Mouse (Mus musculus): Measurements from ENCODE around the gene Ubl4b. TPM values are rescaled to one million over a fixed set of nuclear protein-coding genes. Genes with fewer than 3 reads are reported as not detected.

Ubl4b gene
- polyA plus RNA-seq, 1 experiment from 2014 or later, result not detected

DNA sequence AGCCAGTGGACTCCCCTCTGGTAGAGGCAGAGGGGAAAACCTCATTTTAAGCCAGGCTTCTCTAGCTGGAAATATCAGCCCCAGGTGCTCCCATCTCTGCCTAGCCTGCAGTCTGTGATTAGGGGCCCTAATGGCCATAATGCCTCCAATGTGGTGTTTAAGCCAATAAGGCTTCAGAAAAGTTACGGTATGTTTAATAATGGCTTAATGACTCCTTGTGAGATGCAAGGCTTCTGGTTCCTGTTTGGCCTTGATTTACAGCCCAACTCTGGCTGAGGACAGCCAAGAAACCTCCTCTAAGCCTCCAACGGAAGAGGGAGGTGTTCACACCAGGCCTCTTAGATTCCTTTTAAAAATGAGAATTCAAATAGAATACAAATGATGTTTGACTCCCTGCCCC is 38.8 kb upstream of the Ubl4b start:
- no peak overlapping the region for H3K27ac ChIP-seq (ENCODE audit: low read depth, low read length)
- no peak for ATAC-seq (ENCODE audit: insufficient read depth, low FRiP score, low TSS enrichment)
- no peaks in the 10 kb centered on the region for H3K36me3 ChIP-seq (ENCODE audit: control insufficient read depth, insufficient read depth, low read length)
- no peak overlapping the region for H3K9ac ChIP-seq (ENCODE audit: low read length)
- no peak overlapping the region for H3K4me3 ChIP-seq (ENCODE audit: low read depth, low read length)
- DNase-seq (ENCODE audit: low spot score), result no peak
- no peaks in the 10 kb centered on the region for H3K9me3 ChIP-seq (ENCODE audit: control insufficient read depth, low read length)
- WGBS, result 9% methylated on average over 2 of the region's 2 CpGs
- H3K27me3 ChIP-seq (ENCODE audit: control insufficient read depth, insufficient read depth, low read length), result peaks cover 55% of the 10 kb centered on the region
- no peak overlapping the region for H3K4me2 ChIP-seq (ENCODE audit: low read depth)
- peaks cover 10% of the 10 kb centered on the region for H3K4me1 ChIP-seq (ENCODE audit: control insufficient read depth, insufficient read depth, low read length)

DNA sequence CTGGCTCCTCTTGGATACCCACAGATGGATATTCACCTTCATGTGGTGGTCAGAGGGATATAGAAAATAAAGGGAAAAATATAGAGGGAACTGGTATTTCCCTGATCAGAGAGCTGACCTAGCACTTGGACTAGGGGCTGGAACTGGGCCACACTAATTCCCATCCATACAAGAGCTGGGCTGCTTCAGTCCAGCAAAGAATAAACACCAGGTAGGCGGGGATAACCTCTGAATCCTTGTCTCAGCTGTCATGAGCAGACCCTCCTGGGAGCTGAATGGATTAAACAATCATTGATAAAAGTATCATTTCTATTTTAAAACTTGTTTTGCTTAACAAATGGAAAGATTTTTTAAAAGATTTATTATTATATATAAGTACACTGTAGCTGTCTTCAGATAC is 36.7 kb upstream of the Ubl4b start:
- 69% methylated on average over 1 of the region's 1 CpGs for whole genome bisulfite sequencing
- Histone ChIP-seq H3K4me1 (ENCODE audit: control insufficient read depth, insufficient read depth, low read length) (peaks cover 10% of the 10 kb centered on the region), H3K4me2 (ENCODE audit: low read depth) (no peak overlapping the region), H3K27ac (ENCODE audit: low read depth, low read length) (no peak overlapping the region), H3K4me3 (ENCODE audit: low read depth, low read length) (no peak overlapping the region), H3K27me3 (ENCODE audit: control insufficient read depth, insufficient read depth, low read length) (peaks cover 40% of the 10 kb centered on the region), H3K9me3 (ENCODE audit: control insufficient read depth, low read length) (no peaks in the 10 kb centered on the region), H3K36me3 (ENCODE audit: control insufficient read depth, insufficient read depth, low read length) (no peaks in the 10 kb centered on the region), H3K9ac (ENCODE audit: low read length) (no peak overlapping the region)
- ATAC-seq (ENCODE audit: insufficient read depth, low FRiP score, low TSS enrichment) (no peak), DNase-seq (ENCODE audit: low spot score) (no peak)

DNA sequence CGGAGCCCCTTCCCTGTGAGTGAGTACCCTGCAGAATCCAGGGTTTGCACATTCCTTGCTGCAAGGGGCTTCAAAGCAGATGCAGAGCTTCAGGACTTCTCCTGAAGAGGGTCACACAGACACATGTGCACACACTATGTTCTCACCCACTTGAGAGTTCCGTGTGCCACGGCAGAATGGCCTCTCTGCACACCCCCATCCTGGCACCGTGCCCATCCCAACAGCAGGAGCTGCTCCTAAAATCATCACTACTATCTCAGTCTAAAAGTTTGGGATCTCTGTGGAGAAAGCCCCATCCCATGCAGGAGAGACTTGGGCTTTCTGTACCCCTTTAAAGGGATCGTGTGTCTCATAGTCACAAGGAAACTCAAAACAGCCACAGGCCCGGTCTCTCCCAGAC is 31.6 kb upstream of the Ubl4b start:
- no peaks in the 10 kb centered on the region for H3K36me3 ChIP-seq (ENCODE audit: control insufficient read depth, insufficient read depth, low read length)
- peaks cover 48% of the 10 kb centered on the region for H3K27me3 ChIP-seq (ENCODE audit: control insufficient read depth, insufficient read depth, low read length)
- no peaks in the 10 kb centered on the region for H3K9me3 ChIP-seq (ENCODE audit: control insufficient read depth, low read length)
- no peak overlapping the region for H3K4me2 ChIP-seq (ENCODE audit: low read depth)
- H3K9ac ChIP-seq (ENCODE audit: low read length), result no peak overlapping the region
- DNase-seq (ENCODE audit: low spot score) (no peak), ATAC-seq (ENCODE audit: insufficient read depth, low FRiP score, low TSS enrichment) (no peak)
- 0 out of 2 replicates have a peak, but pooled peaks cover 3% of the 10 kb centered on the region for H3K4me1 ChIP-seq (ENCODE audit: control insufficient read depth, insufficient read depth, low read length)
- no peak overlapping the region for H3K4me3 ChIP-seq (ENCODE audit: low read depth, low read length)
- H3K27ac ChIP-seq (ENCODE audit: low read depth, low read length), result no peak overlapping the region
- 85% methylated on average over 6 of the region's 6 CpGs for WGBS

DNA sequence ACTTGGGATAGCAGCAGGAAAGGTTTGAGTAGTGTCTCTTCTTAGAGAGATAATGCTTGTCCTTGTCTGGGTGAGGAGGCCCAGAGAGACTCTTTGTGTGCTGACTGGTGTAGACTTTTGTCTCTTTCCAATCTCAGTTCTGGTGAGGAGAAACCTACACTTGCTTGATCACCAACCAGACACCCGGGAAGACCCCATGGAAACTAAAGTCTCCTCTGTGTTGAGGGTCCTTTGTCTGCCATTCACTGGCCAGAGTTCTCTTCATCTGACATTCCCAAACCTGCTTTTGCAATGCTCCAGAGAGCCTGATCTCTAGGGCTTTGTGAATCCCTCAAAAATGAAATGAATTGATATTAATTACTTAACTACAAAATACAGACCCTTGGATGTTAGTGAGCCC is 29.0 kb upstream of the Ubl4b start:
- Histone ChIP-seq H3K27ac (ENCODE audit: low read depth, low read length) (no peak overlapping the region), H3K27me3 (ENCODE audit: control insufficient read depth, insufficient read depth, low read length) (peaks cover 68% of the 10 kb centered on the region), H3K4me1 (ENCODE audit: control insufficient read depth, insufficient read depth, low read length) (0 out of 2 replicates have a peak, but pooled peaks cover 3% of the 10 kb centered on the region), H3K9me3 (ENCODE audit: control insufficient read depth, low read length) (no peaks in the 10 kb centered on the region), H3K36me3 (ENCODE audit: control insufficient read depth, insufficient read depth, low read length) (no peaks in the 10 kb centered on the region), H3K9ac (ENCODE audit: low read length) (no peak overlapping the region), H3K4me3 (ENCODE audit: low read depth, low read length) (no peak overlapping the region), H3K4me2 (ENCODE audit: low read depth) (no peak overlapping the region)
- WGBS, result 3% methylated on average over 1 of the region's 1 CpGs
- no peak for ATAC-seq (ENCODE audit: insufficient read depth, low FRiP score, low TSS enrichment)
- no peak for DNase-seq (ENCODE audit: low spot score)

DNA sequence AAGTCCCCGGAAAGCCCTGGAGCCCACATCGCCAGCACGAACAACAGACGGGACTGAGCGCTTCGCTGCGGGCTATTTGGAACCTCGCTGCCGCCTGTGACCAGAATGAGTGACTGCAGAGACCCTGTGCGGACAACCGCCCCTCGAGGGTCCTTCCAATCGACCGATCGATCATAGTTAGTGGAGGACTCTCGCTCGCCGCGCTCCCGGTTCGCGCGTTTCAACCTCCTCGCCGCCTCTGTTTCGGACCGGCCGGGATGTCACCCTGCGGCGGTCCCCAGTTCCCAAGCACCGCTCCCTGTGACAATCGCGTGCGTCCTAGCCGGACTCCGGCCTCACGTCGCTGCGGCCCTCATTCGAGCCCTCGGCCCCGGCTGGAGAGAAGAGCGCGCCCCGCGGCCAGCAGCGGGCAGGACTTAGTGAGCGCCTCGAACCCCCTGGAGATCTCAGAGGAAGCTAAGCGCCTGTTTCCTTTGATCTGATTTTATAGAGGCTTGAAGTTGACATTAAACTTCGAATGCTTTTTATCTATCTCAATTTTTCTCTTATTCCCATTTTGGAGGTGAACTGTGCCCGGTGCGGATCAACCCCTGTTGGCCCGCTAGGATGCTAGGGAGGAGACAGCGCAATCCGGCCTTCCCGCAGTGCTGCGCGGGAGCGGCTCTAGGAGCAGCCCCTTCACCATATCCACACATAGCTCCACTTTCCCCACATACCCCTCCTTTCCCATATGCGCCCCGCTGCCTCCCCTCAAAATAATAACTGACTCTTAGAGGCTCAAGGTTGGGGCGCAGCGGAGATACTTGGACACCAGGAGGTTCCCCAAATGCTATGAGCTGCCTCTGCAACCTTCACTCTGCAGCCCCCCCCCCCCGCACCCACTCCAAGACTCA is 28.2 kb upstream of the Ubl4b start:
- Histone ChIP-seq H3K4me1 (ENCODE audit: control insufficient read depth, insufficient read depth, low read length) (0 out of 2 replicates have a peak, but pooled peaks cover 3% of the 10 kb centered on the region), H3K36me3 (ENCODE audit: control insufficient read depth, insufficient read depth, low read length) (no peaks in the 10 kb centered on the region), H3K9me3 (ENCODE audit: control insufficient read depth, low read length) (no peaks in the 10 kb centered on the region), H3K27me3 (ENCODE audit: control insufficient read depth, insufficient read depth, low read length) (peaks cover 68% of the 10 kb centered on the region), H3K4me2 (ENCODE audit: low read depth) (peak overlapping the region; percentile 34), H3K27ac (ENCODE audit: low read depth, low read length) (no peak overlapping the region), H3K9ac (ENCODE audit: low read length) (no peak overlapping the region), H3K4me3 (ENCODE audit: low read depth, low read length) (peak overlapping the region; percentile 26)
- WGBS, result under 1% methylated on average over 65 of the region's 65 CpGs
- DNase-seq (ENCODE audit: low spot score), result peak; percentile 61
- ATAC-seq (ENCODE audit: insufficient read depth, low FRiP score, low TSS enrichment), result no peak

DNA sequence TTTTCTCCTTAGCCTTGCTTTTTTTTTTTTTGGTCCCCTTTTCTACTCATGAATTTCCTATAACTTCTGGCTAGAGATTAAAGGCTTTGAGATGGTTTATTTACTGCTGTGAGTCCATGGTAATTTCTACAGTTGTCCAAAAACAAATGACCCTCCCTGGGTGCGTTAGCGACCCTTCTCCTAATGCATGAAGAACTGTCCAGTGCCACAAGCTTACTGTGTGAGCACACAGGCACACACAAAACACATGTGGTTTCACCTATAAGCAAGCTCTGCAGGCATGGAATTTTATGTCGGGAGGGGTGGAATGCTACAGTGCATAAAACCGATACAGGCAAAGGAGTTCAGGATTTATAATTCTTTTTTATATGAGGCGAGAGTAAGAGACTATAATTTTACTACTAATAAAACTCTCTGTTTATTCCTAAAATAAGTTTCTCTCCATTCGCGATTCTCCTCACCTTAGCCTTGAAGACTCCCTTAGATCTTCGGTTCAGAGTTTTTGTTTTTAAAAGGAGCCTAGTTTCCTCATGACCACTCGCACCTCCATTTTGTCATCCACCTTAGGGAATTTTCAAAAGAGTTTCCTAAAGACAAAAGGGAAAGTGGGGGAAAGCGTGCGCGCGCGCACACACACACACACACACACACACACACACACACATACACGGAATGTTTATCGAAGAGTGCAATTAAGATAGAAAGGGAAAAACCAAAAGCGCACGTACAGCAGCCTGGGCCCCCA is 27.4 kb upstream of the Ubl4b start:
- WGBS, result 2% methylated on average over 18 of the region's 18 CpGs
- Histone ChIP-seq H3K4me3 (ENCODE audit: low read depth, low read length) (peak overlapping the region; percentile 26), H3K27me3 (ENCODE audit: control insufficient read depth, insufficient read depth, low read length) (peaks cover 66% of the 10 kb centered on the region), H3K4me2 (ENCODE audit: low read depth) (peak overlapping the region; percentile 34), H3K4me1 (ENCODE audit: control insufficient read depth, insufficient read depth, low read length) (0 out of 2 replicates have a peak, but pooled peaks cover 3% of the 10 kb centered on the region), H3K9ac (ENCODE audit: low read length) (no peak overlapping the region), H3K36me3 (ENCODE audit: control insufficient read depth, insufficient read depth, low read length) (no peaks in the 10 kb centered on the region), H3K9me3 (ENCODE audit: control insufficient read depth, low read length) (no peaks in the 10 kb centered on the region), H3K27ac (ENCODE audit: low read depth, low read length) (no peak overlapping the region)
- ATAC-seq (ENCODE audit: insufficient read depth, low FRiP score, low TSS enrichment) (no peak), DNase-seq (ENCODE audit: low spot score) (no peak)

DNA sequence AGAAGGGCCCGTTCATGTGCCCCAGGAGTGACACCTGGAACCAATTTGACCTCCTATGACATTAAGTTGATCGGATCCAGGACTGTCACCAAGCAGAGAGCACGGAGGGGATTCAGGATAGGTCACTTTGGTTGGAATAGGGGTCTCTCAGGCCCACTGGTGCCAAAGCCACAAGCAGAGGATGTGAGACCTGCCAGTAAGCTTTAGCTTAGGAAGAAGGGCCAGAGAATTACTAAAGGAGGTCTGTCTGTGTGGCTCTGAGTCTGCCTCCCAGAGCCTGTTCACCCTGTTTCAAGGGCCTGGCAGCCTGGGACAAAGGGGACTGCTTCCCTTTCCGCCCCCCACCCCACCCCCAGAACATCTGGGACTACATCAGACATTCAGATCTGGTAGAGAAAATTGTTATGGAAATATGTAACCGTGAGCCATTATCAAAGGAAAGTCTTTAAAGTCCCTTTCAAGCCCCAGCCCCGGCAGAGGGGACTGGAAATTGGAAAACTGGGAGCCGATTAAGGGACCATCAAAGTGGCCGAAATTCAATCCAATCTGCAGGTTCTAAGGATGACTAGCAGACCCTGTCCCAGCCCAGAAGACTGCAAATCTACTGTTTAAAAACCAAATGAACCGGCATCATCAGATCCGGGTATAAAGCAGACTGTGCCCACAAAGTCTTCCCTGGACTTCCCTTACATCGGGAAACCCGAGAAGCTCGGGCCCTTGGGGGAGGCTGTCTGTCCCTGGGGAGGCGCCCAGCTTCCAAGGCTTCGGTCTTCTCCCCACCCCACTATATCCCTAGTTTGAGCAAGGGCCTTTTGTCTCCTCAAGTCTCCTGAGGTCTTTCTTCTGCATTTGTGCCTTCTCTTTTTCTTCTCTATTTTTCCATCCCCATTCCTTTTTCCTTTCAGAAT is 26.5 kb upstream of the Ubl4b start:
- WGBS, result 5% methylated on average over 15 of the region's 15 CpGs
- Histone ChIP-seq H3K27me3 (ENCODE audit: control insufficient read depth, insufficient read depth, low read length) (peaks cover 64% of the 10 kb centered on the region), H3K9me3 (ENCODE audit: control insufficient read depth, low read length) (no peaks in the 10 kb centered on the region), H3K36me3 (ENCODE audit: control insufficient read depth, insufficient read depth, low read length) (no peaks in the 10 kb centered on the region), H3K4me1 (ENCODE audit: control insufficient read depth, insufficient read depth, low read length) (0 out of 2 replicates have a peak, but pooled peaks cover 3% of the 10 kb centered on the region), H3K27ac (ENCODE audit: low read depth, low read length) (no peak overlapping the region), H3K4me2 (ENCODE audit: low read depth) (no peak overlapping the region), H3K4me3 (ENCODE audit: low read depth, low read length) (no peak overlapping the region), H3K9ac (ENCODE audit: low read length) (no peak overlapping the region)
- no peak for ATAC-seq (ENCODE audit: insufficient read depth, low FRiP score, low TSS enrichment)
- DNase-seq (ENCODE audit: low spot score), result no peak

DNA sequence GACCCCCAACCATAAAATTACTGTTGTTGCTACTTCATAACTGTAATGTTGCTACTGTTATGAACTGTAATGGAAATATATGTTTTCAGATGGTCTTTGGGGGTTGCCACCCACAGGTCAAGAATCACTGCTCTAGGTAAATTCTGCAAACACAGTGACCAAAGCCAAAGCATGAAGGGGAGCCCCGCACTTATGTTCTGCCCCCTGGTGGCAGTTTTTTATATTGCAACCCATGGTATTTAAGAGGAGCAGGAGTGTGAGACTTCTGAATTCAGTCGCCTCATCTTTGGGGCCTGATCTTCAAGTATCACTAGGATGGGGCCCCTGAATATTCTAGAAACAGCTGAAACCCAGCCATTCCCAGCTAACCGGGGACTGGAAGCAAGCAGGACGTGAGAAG is 24.6 kb upstream of the Ubl4b start:
- H3K4me3 ChIP-seq (ENCODE audit: low read depth, low read length), result no peak overlapping the region
- ATAC-seq (ENCODE audit: insufficient read depth, low FRiP score, low TSS enrichment), result peak; percentile 23; the same call in 1 of the 2 replicates
- 0 out of 2 replicates have a peak, but pooled peaks cover 3% of the 10 kb centered on the region for H3K4me1 ChIP-seq (ENCODE audit: control insufficient read depth, insufficient read depth, low read length)
- no peaks in the 10 kb centered on the region for H3K36me3 ChIP-seq (ENCODE audit: control insufficient read depth, insufficient read depth, low read length)
- H3K9me3 ChIP-seq (ENCODE audit: control insufficient read depth, low read length), result no peaks in the 10 kb centered on the region
- WGBS, result 8% methylated on average over 4 of the region's 4 CpGs
- H3K27me3 ChIP-seq (ENCODE audit: control insufficient read depth, insufficient read depth, low read length), result peaks cover 49% of the 10 kb centered on the region
- H3K9ac ChIP-seq (ENCODE audit: low read length), result no peak overlapping the region
- no peak overlapping the region for H3K4me2 ChIP-seq (ENCODE audit: low read depth)
- H3K27ac ChIP-seq (ENCODE audit: low read depth, low read length), result no peak overlapping the region
- DNase-seq (ENCODE audit: low spot score), result peak; percentile 69
